Mouse (Mus musculus): ENCODE data around the gene Kif5a.

The Kif5a gene

DNA sequence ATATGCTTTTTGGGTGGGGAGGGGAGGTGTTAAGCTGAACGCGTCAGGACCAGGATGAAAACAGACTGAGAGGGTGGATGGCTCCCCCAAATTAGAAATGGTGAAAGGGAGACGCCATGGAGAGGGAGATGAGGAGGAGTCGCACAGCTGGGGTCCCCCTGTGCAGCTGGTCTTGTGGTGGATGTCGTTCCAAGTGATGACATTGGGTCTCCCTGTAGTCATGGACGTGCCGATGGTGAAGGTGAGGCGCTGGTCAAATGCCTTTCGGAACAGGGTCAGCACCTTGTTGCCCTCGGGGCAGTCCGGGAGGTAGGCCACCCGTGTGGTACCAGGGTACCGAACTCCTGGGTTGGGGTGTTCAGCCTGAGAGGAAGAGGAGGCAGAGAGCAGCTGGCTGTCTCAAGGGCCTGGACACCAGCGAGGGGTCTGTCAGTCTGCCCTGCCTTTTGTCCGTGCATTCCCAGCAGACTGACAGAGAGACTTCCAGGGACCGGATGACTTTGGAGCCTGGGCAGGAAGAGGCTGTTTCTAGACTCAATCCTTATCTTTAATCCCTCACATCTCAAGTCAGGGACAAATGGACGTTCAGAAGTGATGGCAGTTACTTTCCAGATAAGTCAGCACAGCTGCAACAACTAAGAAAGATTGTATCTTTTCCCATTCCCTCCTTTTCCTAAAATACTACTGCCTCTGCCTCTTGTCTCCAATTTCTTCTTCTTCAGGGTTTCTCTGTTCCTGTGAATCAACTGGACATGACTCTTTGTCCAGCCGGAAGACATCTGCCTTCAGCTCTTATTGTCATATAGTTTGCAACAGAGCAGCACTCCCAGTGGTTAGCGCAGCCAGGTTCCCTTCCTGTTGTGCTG is 71.7 kb downstream of the Kif5a start:
- DNase-seq (ENCODE audit: low spot score) = no peak

DNA sequence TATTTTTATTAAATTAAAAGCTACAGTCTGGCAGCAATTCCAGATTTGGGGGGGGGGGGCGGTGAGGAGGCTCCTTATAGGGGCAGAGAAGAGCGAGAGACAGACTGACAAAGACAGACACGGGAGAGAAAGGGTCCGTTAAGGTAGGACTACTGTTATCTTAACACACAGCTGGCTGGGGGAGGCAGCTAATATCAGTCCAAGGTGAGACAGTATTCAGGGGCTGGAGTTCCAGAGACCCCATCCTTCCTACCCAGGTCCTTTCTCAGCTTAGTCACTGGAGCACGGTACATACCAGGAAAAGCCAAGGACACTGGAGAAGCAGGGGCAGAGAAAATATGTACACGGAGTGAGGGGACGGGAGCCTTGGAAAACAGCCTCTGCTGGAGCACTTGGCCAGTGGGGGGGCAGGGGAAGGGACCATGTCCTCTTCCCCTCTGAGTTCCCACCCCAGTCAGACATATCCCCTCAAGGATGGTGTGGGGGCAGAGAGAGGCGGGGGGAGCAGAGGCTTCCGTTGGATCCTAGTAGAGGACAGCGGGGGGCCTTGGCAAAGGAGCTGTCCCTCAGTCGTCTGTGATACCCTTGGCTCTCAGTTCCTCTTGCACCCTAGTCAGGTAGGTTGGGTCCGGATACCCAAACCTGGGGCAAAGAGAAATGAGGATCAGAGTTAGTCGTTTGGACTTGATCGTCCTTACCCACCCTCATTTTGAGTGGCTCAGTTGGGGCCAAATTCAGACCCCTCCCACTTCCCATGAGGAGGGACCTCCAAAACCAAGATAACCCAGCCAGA is 72.6 kb downstream of the Kif5a start:
- DNase-seq (ENCODE audit: low spot score) = no peak

DNA sequence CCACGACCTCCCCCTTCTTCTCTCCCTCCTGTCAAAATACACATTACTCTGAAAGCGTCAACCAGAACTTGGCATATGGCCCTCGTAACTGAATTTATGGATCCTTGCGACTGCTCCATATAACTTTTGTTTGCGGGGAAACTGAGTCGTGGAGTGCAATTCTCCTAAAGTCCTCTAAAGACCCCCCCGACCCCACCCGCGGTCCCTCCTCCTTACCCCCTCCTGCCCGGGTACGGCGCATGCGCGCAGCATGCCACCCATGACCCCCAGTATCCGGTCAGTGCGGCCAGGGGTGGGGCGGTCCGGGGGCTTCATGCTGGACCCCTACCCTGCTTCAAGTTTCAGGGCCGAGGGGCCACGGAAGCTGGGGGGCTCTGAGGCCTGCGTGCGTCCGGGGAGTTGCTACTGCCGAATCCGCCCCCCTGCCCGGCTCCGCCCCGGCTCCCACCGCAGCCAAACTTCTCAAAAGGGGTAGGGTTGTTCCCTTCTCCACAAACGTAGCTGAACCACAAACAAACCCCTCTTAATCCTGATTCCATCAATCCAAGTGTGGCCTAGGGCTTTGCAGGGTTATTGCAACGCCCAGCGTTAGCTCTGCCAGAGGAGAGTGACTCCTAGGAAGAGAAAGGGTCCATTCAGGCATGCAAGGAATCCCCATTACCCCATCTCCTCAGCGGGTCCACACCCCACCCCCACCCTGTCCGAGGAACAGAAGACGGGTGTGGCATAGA is 73.3 kb downstream of the Kif5a start, which contains the start of gene Arhgef25:
TSS of gene Arhgef25 (minus strand) at position 433 of the 731 bp plus-strand sequence.
- no peak for DNase-seq (ENCODE audit: low spot score)

DNA sequence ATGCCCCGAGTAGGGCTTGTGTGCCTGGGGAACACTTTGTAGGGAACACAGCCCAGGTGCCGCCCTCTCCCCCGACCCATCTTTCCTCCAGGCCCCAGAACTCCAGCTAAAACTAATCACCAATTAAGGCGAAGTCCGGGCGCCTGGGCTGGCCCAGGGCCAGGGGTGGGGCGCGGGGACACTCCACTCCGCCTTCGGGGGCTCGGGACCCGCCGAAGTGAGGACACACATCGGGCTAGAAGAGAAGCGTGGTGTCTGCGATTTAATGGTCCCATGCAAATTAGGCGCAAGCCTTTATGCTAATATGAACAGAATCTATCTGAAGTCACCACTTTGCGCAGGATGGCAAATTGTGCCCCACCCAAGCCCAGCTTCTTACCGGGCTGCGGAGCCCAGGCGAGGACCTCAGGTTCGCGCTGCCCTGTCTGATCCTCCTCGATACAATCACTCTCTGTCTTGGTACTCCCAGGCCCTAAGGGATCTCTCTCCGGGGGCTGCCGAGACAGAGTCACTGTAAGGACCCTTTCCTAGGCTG is 74.0 kb downstream of the Kif5a start:
- no peak for DNase-seq (ENCODE audit: low spot score)

DNA sequence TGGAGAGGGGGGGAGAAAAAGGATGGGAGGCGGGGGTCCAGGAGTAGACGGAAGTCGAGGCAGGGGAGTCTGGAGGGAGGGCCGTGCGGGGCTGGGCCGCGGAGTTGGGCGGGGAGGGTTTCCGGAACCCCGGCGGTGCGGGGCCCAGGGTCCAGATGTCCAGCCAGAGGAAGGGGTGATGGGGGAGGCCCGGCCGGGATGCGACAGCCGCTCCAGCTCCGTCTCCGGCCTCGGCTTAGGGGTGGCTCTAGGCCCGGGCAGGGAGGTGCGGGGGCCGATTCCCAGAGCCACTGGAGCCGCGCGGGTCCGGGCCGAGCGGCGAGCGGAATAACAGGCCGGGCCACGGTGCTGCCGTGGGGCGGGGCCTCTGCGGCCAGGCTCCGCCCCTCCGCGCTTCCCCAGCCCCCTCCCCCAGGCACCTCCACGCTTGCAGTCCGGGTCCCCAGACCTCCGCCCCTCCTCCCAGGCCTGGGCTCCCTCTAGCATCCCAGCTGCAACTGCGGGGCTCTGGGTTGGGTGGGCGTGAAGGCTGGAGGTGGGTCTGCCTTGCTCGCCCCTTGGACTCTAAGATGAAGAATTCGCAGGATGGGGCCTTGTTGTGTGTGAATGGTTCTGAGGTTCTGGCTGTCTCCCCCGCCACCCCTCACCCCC is 74.6 kb downstream of the Kif5a start:
- DNase-seq (ENCODE audit: low spot score) = no peak

DNA sequence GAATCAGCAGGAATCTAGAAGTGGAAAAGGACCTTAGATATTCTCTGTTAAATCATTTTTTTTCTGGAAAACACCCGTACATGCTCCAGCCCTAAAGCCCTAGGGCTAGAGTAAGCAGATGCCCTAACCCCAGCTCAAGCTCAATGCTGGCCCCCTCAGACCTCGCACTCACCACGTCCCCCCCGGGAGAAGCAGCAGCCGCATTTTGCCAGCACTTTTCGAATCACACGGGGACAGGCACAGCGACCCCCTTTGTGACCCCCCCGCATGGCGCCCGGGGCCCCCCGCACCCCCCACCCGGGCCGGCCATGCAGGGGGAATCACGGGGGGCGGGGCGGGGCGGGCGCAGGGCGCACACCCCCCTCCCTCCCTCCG is 75.1 kb downstream of the Kif5a start:
- no peak for DNase-seq (ENCODE audit: low spot score)

DNA sequence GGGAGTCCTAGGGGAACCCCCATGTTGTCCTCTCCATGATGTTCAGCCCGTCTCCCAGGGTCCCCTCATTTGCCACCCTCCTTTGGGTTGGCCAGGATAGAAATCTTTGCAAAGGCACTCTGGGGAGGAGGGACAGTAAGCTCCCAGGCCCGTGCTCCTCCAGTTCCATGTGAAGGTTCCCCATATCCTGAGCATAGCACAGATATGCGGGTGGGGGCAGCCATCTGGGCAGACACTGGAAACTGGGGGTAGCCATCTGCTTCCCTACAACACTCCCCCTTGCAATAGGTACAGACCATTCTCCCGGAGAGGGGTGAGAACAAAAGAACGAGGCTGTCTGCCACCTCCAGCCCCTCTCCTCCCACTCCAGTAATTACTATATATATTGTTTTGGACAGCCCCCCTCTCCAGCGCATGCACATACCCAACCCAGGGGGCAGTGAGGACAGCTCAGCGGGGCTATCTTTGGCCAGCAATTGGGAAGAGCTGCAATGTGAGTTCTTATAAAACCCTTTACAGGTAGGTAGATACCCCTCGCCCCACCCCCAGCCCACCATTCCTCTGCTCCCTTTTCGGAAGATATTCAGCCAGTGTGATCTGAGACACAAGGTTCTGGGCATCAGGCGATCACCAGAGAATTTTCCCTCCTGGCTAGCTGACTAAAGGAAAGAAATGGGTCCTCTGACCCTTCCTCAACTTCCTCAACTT is 75.6 kb downstream of the Kif5a start:
- no peak for DNase-seq (ENCODE audit: low spot score)

DNA sequence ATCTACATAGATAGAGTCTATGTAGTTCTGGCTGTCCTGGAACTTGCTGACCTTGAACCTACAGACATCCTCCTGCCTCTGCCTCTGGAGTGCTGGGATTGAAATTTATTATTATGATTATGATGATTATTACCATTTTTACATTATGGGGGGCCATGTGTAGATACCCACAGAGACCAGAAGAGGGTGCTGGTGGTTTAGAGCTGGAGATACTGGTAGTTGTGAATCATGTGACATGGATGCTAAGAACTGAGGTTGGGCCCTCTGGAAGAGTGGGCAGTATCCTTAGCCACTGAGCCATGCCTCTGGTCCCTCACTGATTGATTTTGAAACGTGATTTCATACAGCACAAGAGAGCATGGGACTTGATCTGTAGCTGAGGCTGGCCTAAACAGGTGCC is 76.7 kb downstream of the Kif5a start:
- no peak for DNase-seq (ENCODE audit: low spot score)

DNA sequence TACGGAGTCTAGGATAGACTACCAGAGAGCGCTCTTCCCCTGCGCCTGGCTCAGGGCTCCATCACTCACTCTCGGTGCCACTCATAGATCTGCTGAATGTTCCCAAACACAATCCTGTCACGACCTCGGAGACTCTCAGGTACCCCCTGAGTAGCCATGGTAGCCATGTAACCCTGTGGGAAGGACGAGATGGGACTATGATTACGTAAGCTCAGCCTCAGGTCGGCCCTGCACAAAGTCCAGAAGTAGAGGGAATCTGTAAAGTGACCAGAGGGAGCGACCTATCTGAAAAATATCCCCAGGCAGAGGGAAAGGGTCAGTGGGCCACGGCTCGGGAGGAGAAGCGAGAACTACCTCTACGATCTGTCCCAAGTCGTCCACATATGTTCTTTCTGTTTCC is 77.6 kb downstream of the Kif5a start:
- no peak for DNase-seq (ENCODE audit: low spot score)

DNA sequence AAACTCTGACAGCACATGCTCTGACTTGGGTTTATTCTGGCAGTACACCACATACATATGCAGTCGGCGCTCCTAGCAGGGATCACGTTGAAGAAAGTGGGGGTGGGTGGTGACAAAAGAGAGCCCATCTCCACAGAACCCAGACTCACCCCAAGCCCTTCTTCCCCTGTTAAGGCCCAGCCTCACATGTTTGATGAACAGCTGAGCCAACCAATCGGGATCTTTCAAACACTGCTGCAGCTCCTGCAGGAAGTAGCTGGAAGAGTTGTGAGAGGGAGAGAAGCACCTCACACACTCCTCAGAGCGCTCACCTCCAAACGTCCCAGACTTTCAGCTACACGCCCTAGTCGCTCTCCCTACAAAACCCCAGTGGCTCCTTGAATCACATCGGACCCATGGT is 78.0 kb downstream of the Kif5a start:
- no peak for DNase-seq (ENCODE audit: low spot score)

DNA sequence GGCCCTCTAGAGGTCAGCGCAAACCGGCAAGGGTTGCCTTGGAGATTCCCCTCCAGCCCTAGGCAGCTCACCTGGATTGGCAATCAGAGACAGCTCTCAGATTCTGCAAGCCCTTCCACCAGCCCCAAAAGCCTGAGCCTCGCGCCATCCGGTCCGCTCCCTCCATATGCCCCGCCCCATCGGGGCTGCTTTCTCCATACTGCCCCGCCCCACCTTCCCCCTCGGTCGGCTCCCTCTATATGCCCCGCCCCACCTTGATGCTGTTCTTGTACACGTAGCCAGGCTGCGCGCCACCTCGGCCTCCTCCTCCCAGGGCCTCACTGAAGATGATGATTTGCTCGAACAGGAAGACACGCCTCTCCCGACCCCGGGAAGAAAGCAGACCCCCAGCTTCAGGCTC is 79.4 kb downstream of the Kif5a start:
- no peak for DNase-seq (ENCODE audit: low spot score)

DNA sequence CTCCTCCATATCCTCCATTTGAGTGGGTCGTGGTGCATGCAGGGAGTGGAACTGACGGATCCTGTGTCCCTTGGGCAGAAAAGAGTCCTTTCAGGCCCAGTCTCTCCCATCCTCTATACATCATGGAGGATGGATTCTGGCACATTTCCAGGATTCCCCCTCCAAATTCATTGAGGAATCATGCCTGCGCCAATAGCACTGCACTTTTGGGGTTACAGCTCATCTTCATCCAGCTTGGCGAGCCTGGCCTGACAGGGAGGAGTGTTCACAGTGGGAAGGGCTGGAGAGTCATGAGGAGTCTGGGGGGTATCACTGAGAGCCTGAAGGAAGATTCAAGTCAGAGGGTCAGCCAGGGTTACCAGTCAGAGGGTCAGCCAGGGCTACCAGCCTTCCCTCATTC is 80.5 kb downstream of the Kif5a start:
- no peak for DNase-seq (ENCODE audit: low spot score)

DNA sequence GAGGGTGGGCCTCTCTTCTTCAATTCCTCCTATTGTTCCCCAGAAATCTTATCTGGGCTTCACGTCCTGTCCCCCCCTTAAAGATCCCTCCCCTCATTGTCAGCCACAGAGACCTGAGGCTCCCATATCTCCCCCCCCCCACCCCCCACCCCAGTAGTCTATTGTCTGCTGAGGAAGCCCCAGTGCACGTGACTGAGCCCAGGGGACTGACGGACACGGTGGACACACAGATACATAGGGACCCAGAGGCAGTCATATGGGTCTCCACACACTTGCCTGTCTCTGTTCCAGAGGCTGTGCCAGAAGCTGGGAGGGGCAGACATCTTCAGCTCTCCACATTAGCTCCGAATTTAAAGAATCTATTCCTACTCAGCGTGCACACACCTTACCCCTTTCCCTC is 81.6 kb downstream of the Kif5a start:
- no peak for DNase-seq (ENCODE audit: low spot score)

DNA sequence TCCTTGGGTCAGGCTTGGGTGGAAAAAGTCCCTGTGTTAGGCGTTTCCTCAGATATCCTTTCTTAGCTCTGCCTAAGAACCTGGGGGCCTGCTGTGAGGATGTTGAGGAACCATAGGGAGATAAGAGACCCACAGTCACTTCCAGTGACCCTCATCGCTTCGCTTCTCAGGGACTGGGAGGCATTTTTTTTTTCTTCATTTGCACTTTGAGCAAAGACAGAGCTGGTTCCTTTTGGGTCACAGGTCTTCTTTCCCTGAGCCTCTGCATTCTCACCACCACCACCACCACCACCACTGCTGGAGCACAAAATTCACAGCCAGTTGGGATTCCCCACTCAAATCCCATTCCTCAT is 82.5 kb downstream of the Kif5a start:
- no peak for DNase-seq (ENCODE audit: low spot score)

DNA sequence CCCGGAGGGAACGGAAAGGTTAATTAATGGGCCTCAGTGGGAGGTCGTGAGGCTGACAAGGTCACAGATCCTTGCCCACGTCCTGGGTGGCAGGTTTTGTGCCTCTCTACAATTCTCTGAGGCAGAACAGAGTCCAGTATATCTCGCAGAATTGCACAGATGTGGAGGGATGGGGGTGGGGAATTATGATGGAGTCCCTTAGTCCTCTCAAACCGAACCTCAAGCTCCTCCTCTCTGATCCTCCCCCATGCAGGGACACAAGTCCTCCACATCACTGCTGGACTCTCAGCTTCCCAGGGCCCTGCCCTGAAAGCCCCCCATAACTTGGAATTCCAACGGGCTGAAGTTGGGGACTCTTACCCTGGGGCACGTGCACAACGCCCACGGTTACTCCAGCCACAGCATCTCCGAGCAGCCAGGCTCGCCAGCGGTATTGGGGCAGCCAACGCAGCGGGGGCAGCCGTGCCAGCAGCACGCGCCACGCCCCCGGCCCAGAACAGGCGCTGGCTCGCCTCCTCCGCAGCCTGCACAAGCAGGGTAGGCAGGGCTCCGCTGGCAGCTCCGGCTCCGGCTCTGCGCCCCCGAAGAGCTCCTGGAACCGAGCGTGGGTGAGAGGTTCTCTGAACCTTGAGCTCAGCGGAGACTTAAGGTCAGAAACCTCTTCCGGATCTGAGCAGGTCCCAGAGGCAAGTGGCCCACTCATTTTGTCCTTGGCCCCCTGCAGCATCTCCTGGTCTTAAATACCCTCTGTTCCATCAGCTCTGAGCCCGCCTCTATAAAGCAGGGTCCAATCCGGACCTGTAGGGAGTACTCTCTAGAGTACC is 83.1 kb downstream of the Kif5a start, which contains the start of gene Slc26a10:
TSS of gene Slc26a10 (minus strand) at position 775 of the 824 bp plus-strand sequence.
- no peak for DNase-seq (ENCODE audit: low spot score)

DNA sequence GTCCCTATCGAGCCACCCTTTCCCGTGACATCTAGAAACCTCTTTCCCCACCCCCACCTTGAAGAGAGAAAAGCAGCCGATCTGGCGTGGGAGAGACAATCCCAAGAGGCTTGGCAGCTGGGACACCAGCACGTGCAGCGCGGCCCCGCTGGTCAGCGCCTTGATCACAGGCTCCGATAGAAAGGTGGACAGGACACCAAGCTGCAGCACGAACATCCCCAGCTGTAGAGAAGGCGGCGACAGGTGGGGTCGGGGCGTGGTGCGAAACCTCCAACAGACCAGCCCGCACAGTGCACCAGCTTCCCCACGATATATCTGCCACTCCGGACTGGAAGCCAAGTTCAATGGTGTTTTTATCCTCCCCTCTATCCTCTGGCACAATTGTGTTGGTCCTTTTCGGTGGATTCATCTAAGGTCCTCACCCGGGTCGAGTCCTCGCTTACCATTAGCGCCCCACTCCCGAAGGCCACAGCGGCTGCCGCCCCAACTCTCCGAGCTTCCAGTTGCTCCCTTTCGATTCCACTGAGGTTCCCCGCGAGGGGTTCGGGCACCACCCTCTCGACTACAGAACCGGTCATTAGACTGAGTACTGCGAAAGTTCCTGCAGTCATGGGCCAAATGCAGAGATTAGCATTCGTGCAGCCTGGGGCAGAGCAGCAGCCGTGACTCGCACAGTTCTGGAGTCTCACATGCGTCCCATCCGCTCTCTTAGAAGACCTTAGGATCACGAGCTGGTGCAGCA is 84.7 kb downstream of the Kif5a start:
- no peak for DNase-seq (ENCODE audit: low spot score)

DNA sequence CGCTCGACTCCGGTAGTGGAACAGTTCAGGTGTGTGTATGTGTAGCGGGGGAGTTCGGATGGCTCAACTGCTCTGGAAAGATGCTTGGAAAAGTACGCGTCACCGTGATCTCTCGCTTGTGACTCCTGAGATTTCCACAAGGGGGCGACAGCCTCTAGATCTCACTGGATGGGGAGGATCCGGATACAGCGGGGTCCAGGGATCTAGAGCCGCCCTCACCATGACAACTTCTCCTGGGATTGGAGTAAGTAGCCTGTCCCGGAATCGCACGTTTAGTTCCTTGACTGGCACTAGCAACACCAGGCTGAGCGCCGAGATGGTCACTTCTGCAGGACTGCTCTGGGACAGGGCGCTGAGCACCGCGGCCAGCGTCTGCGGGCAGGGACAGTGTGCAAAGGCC is 85.4 kb downstream of the Kif5a start:
- DNase-seq (ENCODE audit: low spot score) = no peak

DNA sequence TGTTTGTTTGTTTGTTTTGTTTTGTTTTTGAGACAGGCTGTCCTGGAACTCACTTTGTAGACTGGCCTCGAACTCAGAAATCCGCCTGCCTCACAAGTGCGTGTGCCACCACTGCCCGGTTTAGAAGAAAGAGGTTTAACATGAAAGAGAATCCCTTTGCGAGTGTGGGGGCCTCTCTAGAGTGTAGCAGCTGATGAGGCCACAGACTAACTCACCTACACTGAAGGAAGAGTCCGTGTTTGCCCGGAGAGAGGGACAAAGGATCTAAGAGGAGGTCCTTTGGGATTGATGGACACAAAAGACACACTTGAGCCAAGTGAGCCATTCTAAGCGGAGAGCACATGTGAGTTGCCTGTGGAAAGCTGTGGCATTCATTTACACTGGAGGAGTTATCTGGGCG is 85.9 kb downstream of the Kif5a start:
- no peak for DNase-seq (ENCODE audit: low spot score)

DNA sequence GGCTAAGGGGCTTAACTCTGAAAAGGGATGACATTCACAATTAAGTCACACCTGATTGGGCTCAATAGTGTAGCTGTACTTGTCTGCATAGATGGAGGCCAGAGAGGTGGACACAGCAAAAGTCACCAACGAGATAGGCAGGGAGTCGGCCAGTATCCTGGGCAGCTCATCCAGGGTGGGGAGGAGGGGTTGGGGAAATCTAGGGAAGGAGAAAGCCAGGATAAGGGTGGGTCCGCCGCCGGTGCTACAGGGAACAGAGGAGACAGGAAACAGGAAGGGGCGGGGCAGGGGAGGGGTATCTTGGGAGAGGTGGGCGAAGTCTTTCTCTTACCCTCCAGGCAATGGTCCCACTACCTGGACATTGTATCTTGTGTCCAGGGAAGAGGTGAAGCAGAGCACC is 86.4 kb downstream of the Kif5a start:
- DNase-seq (ENCODE audit: low spot score) = no peak

DNA sequence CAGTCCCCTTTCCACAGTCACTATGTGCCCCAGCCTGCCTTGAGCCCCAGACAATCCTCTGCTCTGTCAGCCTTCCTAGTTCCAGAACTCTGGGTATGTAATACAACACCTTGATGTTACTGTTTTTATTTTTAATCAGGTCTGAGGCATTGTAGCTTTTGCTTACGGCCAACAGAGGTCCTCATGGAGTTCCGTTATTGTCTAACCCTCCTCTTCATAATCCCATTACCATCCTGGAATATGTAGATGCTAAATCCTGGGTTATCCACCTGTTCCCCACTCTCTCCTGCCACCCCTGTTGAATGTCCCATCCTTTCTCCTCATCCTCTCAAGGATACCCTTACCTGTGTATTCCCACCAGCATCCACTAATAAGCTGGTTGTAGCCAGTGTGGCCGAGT is 86.9 kb downstream of the Kif5a start:
- no peak for DNase-seq (ENCODE audit: low spot score)
